Mouse (Mus musculus) central nervous system, embryonic 14 days (tissue): ENCODE results near the gene Casp14. TPM values are rescaled to one million over a fixed set of nuclear protein-coding genes. Genes with fewer than 3 reads are reported as not detected.

Source experiments
- polyA plus RNA-seq: library from polyadenylated mRNA; depleted of rRNA; stranded (reverse); fragments of >200 nt; gene quantifications from 2 replicates; pipeline ENCODE4 v1.2.3, GENCODE M21; 2012; rRNA removed

Gene Casp14
- 0.24 TPM in 1 of 2 replicates, not detected in the other for polyA plus RNA-seq

DNA sequence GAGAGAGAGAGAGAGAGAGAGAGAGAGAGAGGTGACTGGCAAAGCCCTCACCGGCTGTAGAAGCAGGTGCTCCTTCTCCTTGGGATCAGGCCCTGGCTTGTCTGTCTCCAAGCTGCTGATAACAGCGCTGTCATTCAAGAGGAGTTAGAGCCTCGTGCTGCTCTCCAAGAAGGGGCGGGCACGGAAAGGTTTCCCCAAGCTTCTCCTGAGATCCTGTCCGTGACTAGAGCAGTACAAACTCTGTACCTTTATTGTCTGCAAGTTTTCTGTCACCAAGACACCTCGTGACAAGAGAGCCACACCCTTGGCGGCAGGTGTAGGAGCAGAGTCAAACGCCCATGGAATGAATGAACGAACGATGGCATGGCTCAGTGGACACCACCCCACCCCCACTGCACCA, at the start of gene Casp14:
Gene Casp14, minus strand, starts transcription at position 239 of the 400 bp plus-strand sequence.

DNA sequence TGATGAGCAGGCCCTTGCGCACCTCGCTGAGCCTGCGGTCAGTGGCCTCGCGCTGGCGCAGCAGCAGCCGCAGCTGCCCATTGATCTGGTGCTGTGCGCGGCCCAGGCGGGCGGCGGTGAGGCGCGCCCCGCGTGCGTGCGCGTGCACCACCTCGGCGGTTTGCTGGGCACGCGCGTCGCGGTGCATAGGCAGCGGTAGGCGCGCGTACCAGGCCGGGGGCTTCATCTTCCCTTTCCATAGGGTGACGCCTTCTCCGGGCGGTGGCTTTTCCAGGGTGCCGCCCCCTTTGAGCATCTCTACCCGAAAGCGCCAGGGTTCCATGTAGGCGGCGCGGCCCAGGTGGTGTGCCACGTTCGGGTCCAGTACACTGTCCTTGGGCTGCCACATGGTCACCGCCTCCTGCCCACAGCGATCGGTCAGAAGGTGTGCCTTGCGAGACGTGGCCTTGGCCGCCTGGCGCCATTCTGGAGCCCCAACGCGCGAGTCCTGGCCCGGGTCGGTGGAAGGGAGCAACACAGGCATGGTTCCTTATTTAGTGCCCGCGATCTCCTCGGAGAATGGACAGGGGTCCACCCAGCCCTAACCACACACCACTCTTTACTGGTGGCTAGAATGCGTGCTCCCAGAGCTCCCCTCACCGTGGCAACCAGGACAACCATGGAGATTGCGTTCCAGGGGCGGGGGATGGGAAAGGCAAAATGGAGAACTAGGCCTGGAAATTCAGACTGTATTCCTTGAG, 34.5 kb upstream of the Casp14 start, which contains the start of gene Ccdc105:
Gene Ccdc105, minus strand, starts transcription at position 614 of the 740 bp plus-strand sequence.

Other genes with a start within 250 kb of the Casp14 start
- gene Olfr1358, start 200.9 kb downstream of the Casp14 start, polyA plus RNA-seq, result not detected in 2 replicates
- gene Ilvbl, start 143.9 kb downstream of the Casp14 start, polyA plus RNA-seq, result 40.9 and 56.5 TPM in 2 replicates
- gene Syde1, start 126.3 kb downstream of the Casp14 start, polyA plus RNA-seq, result 9.6 and 15.8 TPM in 2 replicates
- gene Olfr1357, start 100.2 kb downstream of the Casp14 start, polyA plus RNA-seq, result not detected in 2 replicates
- gene Ccdc105, start 34.8 kb upstream of the Casp14 start, polyA plus RNA-seq, result 0.14 and 0.15 TPM in 2 replicates
- 9.2 and 10.9 TPM in 2 replicates for gene Slc1a6, start 62.2 kb upstream of the Casp14 start, polyA plus RNA-seq
- gene Olfr1356, start 133.9 kb upstream of the Casp14 start, polyA plus RNA-seq, result not detected in 2 replicates
- not detected in 2 replicates for gene Olfr1355, start 157.2 kb upstream of the Casp14 start, polyA plus RNA-seq
- gene Olfr1354, start 194.9 kb upstream of the Casp14 start, polyA plus RNA-seq, result not detected in 2 replicates
- not detected in 2 replicates for gene Olfr8, start 232.3 kb upstream of the Casp14 start, polyA plus RNA-seq
- gene Olfr1353, start 245.0 kb upstream of the Casp14 start, polyA plus RNA-seq, result not detected in 2 replicates